Comparison of ENCODE assay signal across 8 mouse cellular contexts in the genomic region with DNA sequence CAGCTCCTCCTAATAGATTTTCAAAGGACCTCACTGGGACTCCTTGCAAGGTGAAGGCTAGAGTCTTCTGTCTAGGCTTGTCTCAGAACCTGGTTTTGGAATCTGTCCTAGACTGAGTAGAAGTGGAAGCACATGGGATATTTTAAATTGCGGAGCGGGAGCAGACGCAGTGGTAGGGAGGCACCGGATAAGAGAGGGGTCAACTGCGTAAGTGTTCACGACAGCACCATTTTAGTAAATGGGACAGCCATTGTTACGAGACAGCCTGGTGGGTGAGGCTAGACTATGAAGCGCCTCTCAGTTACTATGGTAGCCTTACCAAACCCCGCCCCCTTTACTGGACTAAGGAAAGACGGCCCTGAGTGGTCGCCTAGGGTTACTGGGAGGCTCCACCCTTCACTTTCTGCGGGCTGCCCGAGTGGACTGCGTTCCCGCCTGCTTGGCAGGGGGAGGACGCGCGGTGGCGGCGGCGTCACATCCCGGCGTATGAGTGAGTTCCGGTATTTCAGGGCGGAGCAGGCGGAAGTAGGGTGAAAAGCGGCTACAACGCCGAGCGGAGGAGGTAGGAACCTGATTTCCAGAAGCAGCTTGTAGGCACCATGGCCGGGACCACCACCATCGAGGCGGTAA. TPM values are rescaled to one million over a fixed set of nuclear protein-coding genes. Genes with fewer than 3 reads are reported as not detected.
DNase-seq lines count a peak whose midpoint lies in the region; ATAC-seq lines count a peak whose summit lies in the region.

No protein-coding gene starts in this region.

- under 1% methylated on average over 33 of the region's 33 CpGs for WGBS in hindbrain, embryonic 15.5 days

- peak overlapping the region; percentile 71 for H3K4me2 ChIP-seq in hindbrain, embryonic 15.5 days

- H3K4me1 ChIP-seq in hindbrain, embryonic 15.5 days (replicated peaks): peaks cover 48% of the 10 kb centered on the region

- no peaks in the 10 kb centered on the region for H3K9me3 ChIP-seq in hindbrain, embryonic 15.5 days

- H3K9ac ChIP-seq in hindbrain, embryonic 15.5 days: peak overlapping the region; percentile 95

- peak; percentile 95 for ATAC-seq in hindbrain, embryonic 15.5 days (ENCODE audit: low FRiP score, low read depth)

- H3K36me3 ChIP-seq in hindbrain, embryonic 15.5 days: no peaks in the 10 kb centered on the region

- peak overlapping the region; percentile 95 for H3K27ac ChIP-seq in hindbrain, embryonic 15.5 days (replicated peaks)

- peak overlapping the region; percentile 97 for H3K4me3 ChIP-seq in hindbrain, embryonic 15.5 days

- H3K27me3 ChIP-seq in hindbrain, embryonic 15.5 days: no peaks in the 10 kb centered on the region

- DNase-seq in T-cell, adult 2 months (ENCODE audit: low spot score): peak; percentile 94
- peak; percentile 84 to 88 for DNase-seq in cerebellum, postnatal 36 days
- peak; percentile 91 for DNase-seq in frontal cortex, postnatal 36 days (ENCODE audit: low spot score in 2 of 2)
- peak; percentile 83 for DNase-seq in left cerebral cortex, adult 11 months (ENCODE audit: low spot score)
- peak; percentile 96 to 98 for DNase-seq in lung, postnatal 4 days
- DNase-seq in retina, postnatal 7 days (ENCODE audit: low read depth, low spot score): peak; percentile 71
- DNase-seq in urinary bladder, adult 2 months (ENCODE audit: low spot score): peak; percentile 79

RNA-seq across cellular contexts. Expression of a gene that starts 6.8 kb away (rescaled TPM):
- 342 and 354 TPM in 2 replicates for polyA plus RNA-seq in hindbrain, embryonic 15.5 days (2015; fragmentation: Nextera tagmentation; extraction: Ambion mirVana)
- 198 and 201 TPM in 2 replicates for polyA plus RNA-seq in urinary bladder, adult 2 months (2012; rRNA removed)

RNA-seq across cellular contexts. Expression of a gene that starts 24.7 kb away (rescaled TPM):
- polyA plus RNA-seq in hindbrain, embryonic 15.5 days (2015; fragmentation: Nextera tagmentation; extraction: Ambion mirVana): 0.25 and 0.46 TPM in 2 replicates
- 0.55 and 0.80 TPM in 2 replicates for polyA plus RNA-seq in urinary bladder, adult 2 months (2012; rRNA removed)

RNA-seq across cellular contexts. Expression of a gene that starts 26.8 kb away (rescaled TPM):
- polyA plus RNA-seq in hindbrain, embryonic 15.5 days (2015; fragmentation: Nextera tagmentation; extraction: Ambion mirVana): 121 and 130 TPM in 2 replicates
- polyA plus RNA-seq in urinary bladder, adult 2 months (2012; rRNA removed): 85.2 and 100 TPM in 2 replicates

RNA-seq across cellular contexts. Expression of a gene that starts 27.8 kb away (rescaled TPM):
- polyA plus RNA-seq in hindbrain, embryonic 15.5 days (2015; fragmentation: Nextera tagmentation; extraction: Ambion mirVana): 205 and 208 TPM in 2 replicates
- polyA plus RNA-seq in urinary bladder, adult 2 months (2012; rRNA removed): 85.5 and 91.1 TPM in 2 replicates

Comparison
In these comparisons a context has a peak if more than half of its experiments do, and no peak if none do; other contexts are left out.
1. Peak in every context shown above with its lines: DNase-seq, ATAC-seq, H3K4me3 ChIP-seq and H3K27ac ChIP-seq.